Mouse (Mus musculus) heart, adult 18-20 months (tissue): ENCODE data around the gene Fkbp1b. TPM values are rescaled to one million over a fixed set of nuclear protein-coding genes. Genes with fewer than 3 reads are reported as not detected.
"Not testable (repeated sequence)": the region's sequence is repeated elsewhere in the genome, so short reads cannot be mapped to it uniquely, and the experiment has no call there.

Experiments used
- DNase-seq, 2 experiments: peaks; one replicate each; pipeline ENCODE4 v3.0.0; 2021 to 2022; ENCODE audit warnings: mixed read lengths in 1 of 2
- total RNA-seq, 2 experiments: library from RNA; stranded (reverse); gene quantifications; 2 replicates each; pipeline ENCODE4 v1.2.3; 2021

Fkbp1b gene
- total RNA-seq, 2 experiments from 2014 or later, result 0.74 TPM; not detected in 1

DNA sequence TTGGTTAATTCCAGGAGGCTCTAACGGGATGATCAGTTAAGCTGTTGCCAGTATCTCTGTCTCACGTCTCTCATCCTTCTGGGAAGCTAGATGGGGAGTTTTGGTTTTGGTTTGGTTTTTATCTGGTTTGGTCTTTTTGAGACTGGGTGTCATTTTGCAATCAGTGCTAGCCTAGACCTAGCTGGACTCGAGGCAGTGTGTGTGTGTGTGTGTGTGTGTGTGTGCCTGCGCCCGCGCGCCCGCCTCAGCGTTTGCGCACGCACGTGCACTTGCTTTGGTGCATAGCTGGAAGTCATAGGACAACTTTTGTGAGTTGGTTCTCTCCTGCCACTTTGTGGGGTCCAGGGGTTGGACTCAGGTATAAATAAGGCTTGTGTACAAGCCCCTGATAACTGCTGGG lies 2.4 kb upstream of the Fkbp1b start:
- peak; percentile 34 to 62 for DNase-seq

DNA sequence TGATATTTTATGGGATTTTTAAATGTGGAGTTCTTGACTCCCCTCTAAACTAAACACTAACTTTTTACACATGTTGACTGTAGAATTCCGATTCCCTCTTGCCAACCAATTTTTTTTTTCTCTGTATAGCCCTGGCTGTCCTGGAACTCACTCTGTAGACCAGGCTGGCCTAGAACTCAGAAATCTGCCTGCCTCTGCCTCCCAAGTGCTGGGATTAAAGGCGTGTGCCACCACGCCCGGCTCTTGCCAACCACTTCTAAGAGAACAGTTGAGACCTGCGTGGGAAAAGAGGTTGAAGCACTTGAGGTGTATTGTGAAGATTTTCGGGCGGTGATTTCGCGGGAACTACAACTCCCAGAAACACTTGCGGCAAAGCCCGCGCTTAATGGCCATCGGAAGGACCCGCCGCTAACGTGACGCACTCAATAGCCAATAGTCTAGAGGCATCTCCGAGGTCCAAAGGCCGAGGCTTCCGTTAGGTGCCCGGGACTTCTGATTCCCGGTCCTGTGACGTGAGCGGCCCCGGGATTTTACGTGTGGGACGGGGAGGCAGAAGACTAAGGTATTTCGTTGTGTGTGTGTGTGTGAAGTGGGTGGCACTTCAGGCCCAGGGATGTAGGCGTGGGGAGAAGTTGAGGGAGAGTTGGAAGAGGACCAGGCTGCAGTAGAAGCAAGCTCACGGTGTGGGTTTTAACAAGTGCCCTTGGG lies 1.7 kb upstream of the Fkbp1b start, which contains the start of gene Wdcp:
TSS of gene Wdcp (plus strand) at position 414 of the 708 bp plus-strand sequence.
- DNase-seq, result peak; percentile 94 to 96

DNA sequence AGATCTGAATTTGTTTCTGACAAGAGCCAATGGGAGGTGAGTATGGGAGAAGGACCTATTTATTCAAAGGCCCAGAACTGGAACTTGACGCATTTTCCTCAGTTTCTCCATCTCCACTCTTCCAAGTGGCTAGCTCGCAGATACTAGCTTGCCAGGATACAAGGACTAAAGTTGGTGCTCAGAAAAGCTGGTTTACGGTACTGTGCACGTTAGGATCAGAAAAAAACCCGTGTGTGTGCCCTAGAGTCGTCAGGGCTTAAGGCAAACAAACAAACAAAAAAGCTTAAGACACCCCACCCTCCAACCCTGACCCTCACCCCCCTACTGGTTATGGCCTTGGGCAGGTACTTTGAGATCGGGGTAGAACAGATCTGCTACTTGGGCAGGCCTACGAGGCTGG lies 1.1 kb upstream of the Fkbp1b start:
- no peak for DNase-seq

DNA sequence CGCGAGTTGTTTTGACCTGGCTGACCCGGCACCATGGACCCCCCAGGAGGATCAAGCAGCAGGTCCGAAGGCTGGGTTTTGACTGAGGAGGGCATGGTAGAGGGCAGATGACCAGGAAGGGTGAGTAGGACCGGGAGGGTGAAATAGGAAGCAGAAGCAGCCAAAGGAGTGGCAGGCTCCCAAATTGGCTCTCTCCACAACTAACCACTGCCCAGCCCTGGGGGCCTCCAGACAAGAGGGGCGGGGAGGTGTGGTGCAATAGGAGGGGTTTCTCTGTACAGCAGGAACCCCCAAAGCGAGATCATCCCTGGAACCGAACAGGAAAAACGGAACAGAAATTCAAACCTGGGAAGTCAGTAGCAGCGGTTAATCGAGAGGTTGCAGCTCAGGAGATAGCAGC lies 650 bp downstream of the Fkbp1b start:
- peak; percentile 38 to 40 for DNase-seq

DNA sequence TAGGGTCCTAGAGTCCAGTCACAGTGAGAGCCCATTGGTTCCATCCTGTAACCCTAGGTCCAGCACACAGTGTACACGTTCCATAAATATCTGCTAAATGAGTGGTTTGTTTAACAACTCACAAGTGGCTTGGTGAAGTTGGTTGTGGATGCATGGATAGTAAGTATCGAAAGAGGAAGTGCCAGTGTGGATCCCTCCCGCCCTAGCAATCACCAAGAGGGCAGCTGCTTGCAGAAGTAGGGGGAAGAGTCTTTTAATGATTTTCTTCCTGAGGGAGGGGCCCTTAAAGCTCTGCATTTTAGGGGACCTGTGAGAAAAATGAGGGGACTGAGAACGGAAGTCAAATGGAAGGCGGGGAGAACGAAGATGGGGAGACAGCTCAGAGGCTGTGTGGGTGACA lies 1.4 kb downstream of the Fkbp1b start:
- DNase-seq, result peak in 1 of 2 experiments; percentile 36

DNA sequence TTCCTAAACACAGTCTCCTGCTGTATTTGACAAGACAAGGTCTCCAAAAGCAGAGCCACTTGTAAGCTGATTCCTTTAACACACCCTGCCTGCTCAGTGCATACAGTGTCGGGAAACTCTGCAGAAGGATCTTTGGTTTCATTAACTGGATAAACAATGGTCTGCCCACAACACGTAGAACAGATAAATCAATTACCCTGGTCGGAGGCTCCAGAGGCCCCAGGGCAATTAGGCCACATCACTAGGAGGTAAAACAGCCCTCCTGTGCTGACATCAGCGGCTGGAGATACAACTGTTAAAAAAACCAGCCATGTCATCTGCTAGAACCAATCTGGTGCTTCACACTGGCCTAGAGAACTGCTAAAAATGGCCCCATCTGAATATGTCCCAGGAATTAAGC lies 4.4 kb downstream of the Fkbp1b start:
- DNase-seq, result no peak

DNA sequence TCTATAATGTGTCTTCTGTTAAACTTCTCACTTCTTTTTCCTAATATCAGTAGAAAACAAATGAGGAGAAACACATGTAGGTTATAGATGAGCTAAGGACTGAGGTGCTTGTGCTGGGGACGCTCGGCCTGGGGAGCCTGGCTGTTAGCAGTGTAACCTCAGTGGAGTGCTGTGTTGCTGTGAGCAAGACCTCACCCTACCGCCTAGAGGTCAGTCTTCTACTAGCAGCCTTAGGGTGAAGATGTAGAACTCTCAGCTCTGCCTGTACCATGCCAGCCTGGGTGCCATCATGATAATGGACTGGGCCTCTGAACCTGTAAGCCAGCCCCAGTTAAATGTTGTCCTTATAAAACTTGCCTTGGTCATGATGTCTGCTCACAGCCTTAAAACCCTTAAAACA lies 14.1 kb downstream of the Fkbp1b start:
- DNase-seq, result no peak

DNA sequence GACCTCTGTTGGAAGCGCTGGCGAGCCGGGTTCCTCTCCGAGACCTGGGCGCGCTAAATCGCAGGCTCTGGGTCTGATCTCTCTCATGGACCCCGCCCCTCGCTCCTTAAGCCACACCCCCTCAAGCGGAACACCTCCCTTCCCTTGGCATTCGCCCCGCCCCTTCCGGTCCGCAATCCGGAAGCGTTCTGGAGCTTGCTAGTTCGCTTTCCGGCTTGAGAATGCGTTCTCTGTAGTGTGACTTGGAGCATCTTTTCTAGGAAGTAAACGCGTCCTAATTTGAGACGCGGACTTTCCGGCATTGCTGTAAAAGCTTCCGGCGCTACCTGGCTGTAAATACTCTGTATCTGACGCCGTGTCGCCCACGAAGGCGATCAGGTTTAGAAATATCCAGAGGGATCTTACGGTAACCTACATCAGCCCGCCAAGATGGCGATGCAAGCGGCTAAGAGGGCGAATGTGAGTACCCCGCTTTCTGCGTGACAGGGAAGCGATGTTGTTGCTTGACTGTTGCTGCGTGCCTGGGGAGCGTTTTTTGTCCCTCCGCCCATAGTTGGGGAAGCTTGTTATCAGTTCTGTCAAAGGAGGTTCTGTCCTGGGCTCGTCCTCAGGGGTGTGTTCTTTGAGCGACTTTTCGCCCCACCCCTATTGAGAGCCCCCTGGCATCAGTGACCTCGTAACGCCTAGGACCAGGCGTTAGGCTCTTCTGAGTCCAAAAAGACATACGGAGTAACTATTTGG lies 23.9 kb downstream of the Fkbp1b start, which contains the start of gene Sf3b6:
TSS of gene Sf3b6 (plus strand) at position 184 of the 741 bp plus-strand sequence.
- peak; percentile 98 to 100 for DNase-seq

DNA sequence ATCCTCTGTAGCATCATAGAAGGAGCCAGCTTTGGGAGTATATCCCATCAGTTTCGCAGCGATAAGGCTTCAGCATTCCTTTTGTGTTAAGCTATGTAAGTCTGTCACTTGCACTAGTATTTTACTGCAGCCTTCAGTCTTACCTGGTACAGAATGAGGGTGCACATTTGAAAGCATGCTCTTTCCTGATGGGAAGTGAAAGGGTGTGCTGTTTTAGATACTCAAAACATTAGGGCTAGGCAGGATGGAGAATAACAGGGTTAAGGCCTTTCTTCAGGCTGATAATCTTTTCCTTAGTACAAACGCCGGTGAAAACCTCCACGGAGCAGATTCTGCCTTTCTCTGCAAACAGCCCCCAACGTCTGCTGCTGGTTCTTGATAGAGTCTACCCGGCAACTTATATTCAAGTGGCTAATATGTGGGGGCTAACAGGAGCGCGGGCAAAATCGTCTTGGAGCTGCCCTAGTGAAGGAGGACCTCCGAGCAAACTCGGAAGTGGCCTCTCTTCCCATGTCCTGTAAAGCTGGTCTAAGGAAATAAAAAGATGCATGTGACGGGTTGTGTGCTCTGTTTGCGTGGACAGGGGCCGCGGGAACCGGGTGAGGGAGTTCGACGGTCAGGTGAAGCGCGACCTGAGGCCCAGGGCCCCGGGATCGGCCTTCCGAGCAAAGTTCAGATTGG lies 24.6 kb downstream of the Fkbp1b start:
- DNase-seq, result peak in 1 of 2 experiments; percentile 6

DNA sequence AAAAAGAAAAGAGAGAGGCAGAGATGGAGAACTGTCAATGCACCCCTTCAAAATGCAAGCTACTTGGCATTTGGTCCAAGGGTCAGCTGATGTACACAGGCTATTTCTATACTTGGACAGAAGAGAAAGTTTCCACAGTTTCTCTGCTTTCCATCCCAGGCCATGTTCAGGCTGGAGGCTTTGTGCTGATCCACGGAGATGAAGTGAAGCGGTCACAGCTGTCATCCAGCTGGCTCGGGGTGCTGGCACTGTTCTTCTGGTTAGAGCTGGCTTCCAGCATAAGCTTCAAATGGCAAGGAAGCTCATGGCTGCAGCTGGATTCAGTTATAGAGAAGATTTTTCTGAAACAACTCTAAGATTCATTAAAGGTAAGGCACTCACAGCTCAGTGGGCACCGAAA lies 27.8 kb downstream of the Fkbp1b start:
- peak in 1 of 2 experiments; percentile 8 for DNase-seq

DNA sequence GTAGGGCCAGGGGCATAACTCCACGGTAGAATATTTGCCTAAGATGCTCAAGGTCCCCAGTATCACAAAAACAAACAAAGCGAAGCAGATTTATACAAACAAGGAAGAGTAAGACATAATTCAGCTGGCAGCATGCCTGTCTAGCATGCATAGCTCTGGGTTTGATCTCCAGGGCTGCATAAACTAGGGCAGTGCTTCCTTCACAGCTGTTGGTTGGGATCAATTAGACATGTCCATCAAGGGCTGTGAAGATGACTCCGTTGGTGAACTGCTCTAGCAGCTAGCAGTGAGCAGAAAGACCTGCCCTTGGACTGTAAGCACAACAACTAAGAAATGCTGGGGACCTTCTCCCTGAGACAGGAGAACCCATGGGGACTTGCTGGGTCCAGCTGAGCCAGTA lies 29.7 kb downstream of the Fkbp1b start:
- DNase-seq, result no peak

DNA sequence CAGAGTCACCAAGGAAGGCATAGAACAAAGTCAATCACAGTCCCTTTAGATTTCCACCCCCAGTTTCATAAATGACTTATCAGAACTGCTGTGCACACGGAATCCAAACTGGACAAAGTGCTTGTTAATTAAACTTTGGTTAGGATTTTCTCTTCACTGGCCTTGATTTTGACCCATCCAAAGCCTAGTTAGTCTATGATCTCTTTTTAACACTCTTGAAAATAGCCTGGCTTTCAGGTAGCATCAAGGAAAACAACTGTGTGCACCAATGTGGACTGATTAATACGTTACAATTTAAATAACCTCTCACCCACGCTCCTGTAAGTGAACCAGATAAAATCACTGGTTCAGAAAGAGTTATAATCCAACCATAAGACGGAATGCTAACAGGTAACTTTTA lies 30.4 kb downstream of the Fkbp1b start:
- DNase-seq, result no peak

DNA sequence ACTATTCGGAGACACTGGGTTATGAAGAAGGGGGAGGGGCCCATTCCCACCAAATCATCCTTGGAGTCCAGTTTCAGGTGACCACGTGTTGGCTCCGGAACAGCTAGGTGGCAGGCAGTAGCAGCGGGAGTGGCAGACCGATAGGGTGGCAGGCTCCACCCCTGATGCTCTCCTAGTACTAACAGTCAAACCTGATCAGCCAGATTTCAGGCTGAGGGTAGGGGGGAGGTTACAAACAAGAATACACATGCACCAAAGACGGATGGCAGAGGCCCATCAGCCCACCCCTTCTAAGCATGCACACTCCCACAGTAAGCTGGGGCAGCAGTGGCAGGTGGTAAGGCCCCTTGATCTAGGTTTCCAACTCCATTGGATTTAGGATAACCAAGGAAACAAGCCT lies 43.9 kb downstream of the Fkbp1b start:
- not testable (repeated sequence) for DNase-seq

DNA sequence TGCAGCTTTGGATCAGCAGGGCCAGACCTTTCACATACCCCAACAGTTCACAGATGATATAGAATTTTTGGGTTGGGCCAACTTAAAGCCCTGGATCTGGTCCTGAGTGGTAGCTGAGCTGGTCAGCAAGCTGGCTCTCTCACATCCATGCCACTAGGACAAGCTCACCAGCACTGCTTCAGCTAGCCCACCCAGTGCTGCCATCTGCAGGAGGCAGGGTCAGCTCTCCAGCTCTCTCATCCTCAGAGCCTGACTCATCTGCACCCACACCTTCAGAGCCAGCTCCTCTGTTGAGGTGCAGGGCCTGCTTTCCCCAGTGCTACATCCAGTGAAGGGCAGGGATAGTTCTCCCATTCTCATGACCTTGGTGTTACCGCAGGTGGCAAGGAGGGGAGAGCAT lies 47.7 kb downstream of the Fkbp1b start:
- DNase-seq, result no peak

DNA sequence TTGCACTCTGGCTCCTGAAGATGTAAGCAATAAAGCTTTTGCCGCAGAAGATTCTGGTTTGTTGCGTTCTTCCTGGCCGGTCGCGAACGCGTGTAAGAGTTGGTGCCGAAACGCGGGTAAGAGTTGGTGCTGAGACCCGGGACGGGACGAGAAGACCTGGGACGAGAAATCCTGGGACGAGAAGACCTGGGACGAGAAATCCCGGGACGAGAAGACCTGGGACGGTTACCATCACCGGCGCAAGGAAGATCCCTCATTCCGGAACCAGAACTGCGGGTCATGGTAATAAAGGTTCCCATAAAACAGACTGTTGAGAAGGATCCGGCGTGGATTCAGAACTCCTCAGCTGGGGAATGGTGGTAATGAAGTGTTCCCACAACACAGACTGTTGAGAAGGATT lies 53.3 kb downstream of the Fkbp1b start:
- not testable (repeated sequence) for DNase-seq

DNA sequence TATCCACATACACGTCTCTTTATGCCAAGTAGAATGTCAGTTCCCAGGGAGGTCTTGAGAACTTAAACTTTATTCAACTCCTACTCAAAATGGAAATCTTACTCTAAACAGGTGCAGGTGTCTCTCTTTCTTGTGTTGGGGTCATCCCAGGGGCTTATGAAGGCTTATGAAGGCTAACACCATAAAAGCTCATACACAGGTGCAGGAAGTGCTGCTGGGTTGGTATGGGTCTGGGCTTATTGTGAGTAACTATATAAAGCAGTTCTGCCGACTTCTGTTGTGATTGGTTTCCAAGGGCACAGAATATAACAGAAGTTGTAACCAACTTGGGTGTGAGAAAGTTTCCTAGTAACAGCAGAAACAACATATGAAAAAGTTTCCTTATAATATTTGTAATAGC lies 56.9 kb downstream of the Fkbp1b start:
- DNase-seq, result no peak

DNA sequence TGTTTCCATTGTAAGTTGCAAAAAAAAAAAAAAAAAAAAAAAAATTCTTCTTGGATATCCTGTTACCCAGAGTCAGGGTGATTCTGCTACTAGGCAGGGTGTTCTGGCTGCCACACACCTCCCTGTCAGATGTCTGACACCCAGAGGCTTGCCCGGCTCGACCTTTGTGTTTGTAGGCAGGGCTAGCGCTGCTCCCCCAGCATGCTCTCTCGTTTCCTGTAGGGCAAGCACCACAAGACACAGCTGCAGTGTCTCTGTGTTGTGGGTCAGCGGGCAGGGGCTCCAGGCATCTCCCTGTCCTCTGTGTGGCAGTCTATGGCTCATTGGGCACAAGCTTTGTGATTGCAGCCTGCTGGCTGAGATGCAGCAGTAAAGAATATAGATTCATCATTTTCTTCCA lies 57.8 kb downstream of the Fkbp1b start:
- DNase-seq, result no peak

Other genes starting within 250 kb of the Fkbp1b start
- 10 to 100 TPM; 36.6 to 37.3 TPM for gene Itsn2, start 249.0 kb downstream of the Fkbp1b start, total RNA-seq
- gene Gm3625, start 248.7 kb downstream of the Fkbp1b start, total RNA-seq, result not detected
- under 1 TPM; 0.15 to 0.23 TPM for gene Fam228a, start 103.2 kb downstream of the Fkbp1b start, total RNA-seq
- 1 to 10 TPM; 4.1 to 4.2 TPM for gene Pfn4, start 72.6 kb downstream of the Fkbp1b start, total RNA-seq
- gene Fam228b, start 72.3 kb downstream of the Fkbp1b start, total RNA-seq, result 1 to 10 TPM; 3.1 to 3.4 TPM
- 10 to 100 TPM; 41.5 TPM for gene Sf3b6, start 24.0 kb downstream of the Fkbp1b start, total RNA-seq
- gene Wdcp, start 1.7 kb upstream of the Fkbp1b start, total RNA-seq, result 1 to 10 TPM; 7.3 to 8.4 TPM
- under 1 TPM; 0.52 to 0.93 TPM for gene Mfsd2b, start 32.8 kb upstream of the Fkbp1b start, total RNA-seq
- gene Ubxn2a, start 66.1 kb upstream of the Fkbp1b start, total RNA-seq, result 10 to 100 TPM; 69.0 to 76.7 TPM
- 10 to 100 TPM; 11.6 to 12.4 TPM for gene Atad2b, start 75.8 kb upstream of the Fkbp1b start, total RNA-seq